Mouse (Mus musculus) cortical plate, adult 2 months (tissue): ENCODE data around the gene Cfap100.

ENCODE experiments used
- CTCF ChIP-seq: fragments of 200-500 bp; IDR thresholded peaks from 2 replicates; pipeline ENCODE4 v1.5.1; 2011; ENCODE audit warnings: mild to moderate bottlenecking, control low read depth, low read length; ENCODE audit not compliant: insufficient read depth; ENCODE audit errors: extremely low read depth
- POLR2A ChIP-seq: fragments of 200-500 bp; IDR thresholded peaks from 2 replicates; pipeline ENCODE4 v1.6.1; 2011; ENCODE audit warnings: mild to moderate bottlenecking, low read length, control low read depth; ENCODE audit not compliant: insufficient read depth; ENCODE audit errors: extremely low read depth

- no peak for TF ChIP-seq POLR2A
- no peak for TF ChIP-seq CTCF
Observed at GRCm38 (mm10) chr6:90465028-90465640, 36.5 kb upstream of the Cfap100 start.
